Mouse (Mus musculus): Measurements from ENCODE around the gene Rundc1. TPM values are rescaled to one million over a fixed set of nuclear protein-coding genes. Genes with fewer than 3 reads are reported as not detected.
"Not testable (repeated sequence)": the region's sequence is repeated elsewhere in the genome, so short reads cannot be mapped to it uniquely, and the experiment has no call there.

The Rundc1 gene
- polyA plus RNA-seq, 1 experiment, result 14.2 TPM

- H3K27ac ChIP-seq (ENCODE audit: insufficient read depth, low read length), result no peak overlapping the region
- DNase-seq (ENCODE audit: low read depth in 1 of 2, low spot score in 2 of 2), result no peak
- H3K4me3 ChIP-seq (ENCODE audit: extremely low read depth, insufficient read depth, insufficient read length), result no peak overlapping the region
- no peaks in the 10 kb centered on the region for H3K36me3 ChIP-seq (ENCODE audit: control insufficient read depth, insufficient read depth, low read length)
- peaks cover 6% of the 10 kb centered on the region for H3K4me1 ChIP-seq (ENCODE audit: control insufficient read depth, insufficient read depth, insufficient read length)
- WGBS, result 85% methylated on average over 7 of the region's 7 CpGs
- TF ChIP-seq CTCF (IDR thresholded peaks at IDR 0.05; ENCODE audit: extremely low read depth, insufficient read depth, insufficient read length, insufficient replicate concordance), result no peak
- no peak for TF ChIP-seq POLR2A (IDR thresholded peaks at IDR 0.05; ENCODE audit: low read depth, low read length)
- peaks cover 5% of the 10 kb centered on the region for H3K27me3 ChIP-seq (ENCODE audit: control insufficient read depth, insufficient read depth, low read length)
These were observed 45.3 kb downstream of the Rundc1 start for GRCm38 (mm10) chr11:101470206-101470605.

- no peak overlapping the region for H3K4me3 ChIP-seq (ENCODE audit: extremely low read depth, insufficient read depth, insufficient read length)
- 72% methylated on average over 3 of the region's 3 CpGs for WGBS
These were observed 47.0 kb downstream of the Rundc1 start for GRCm38 (mm10) chr11:101471926-101472325.

GRCm38 (mm10) chr11:101472336-101472735 lies 47.5 kb downstream of the Rundc1 start:
- 83% methylated on average over 7 of the region's 7 CpGs for WGBS
- no peak for DNase-seq (ENCODE audit: low read depth in 1 of 2, low spot score in 2 of 2)
- no peaks in the 10 kb centered on the region for H3K36me3 ChIP-seq (ENCODE audit: control insufficient read depth, insufficient read depth, low read length)
- no peak overlapping the region for H3K4me3 ChIP-seq (ENCODE audit: extremely low read depth, insufficient read depth, insufficient read length)
- peaks cover 5% of the 10 kb centered on the region for H3K27me3 ChIP-seq (ENCODE audit: control insufficient read depth, insufficient read depth, low read length)
- H3K4me1 ChIP-seq (ENCODE audit: control insufficient read depth, insufficient read depth, insufficient read length), result peaks cover 4% of the 10 kb centered on the region; the same call in 1 of the 2 replicates
- H3K27ac ChIP-seq (ENCODE audit: insufficient read depth, low read length), result no peak overlapping the region
- TF ChIP-seq CTCF (IDR thresholded peaks at IDR 0.05; ENCODE audit: extremely low read depth, insufficient read depth, insufficient read length, insufficient replicate concordance), result no peak
- no peak for TF ChIP-seq POLR2A (IDR thresholded peaks at IDR 0.05; ENCODE audit: low read depth, low read length)

More at GRCm38 (mm10) chr11:101471926-101472325, 47.0 kb downstream of the Rundc1 start:
- H3K4me1 ChIP-seq (ENCODE audit: control insufficient read depth, insufficient read depth, insufficient read length), result peaks cover 6% of the 10 kb centered on the region; the same call in 1 of the 2 replicates
- TF ChIP-seq CTCF (IDR thresholded peaks at IDR 0.05; ENCODE audit: extremely low read depth, insufficient read depth, insufficient read length, insufficient replicate concordance), result no peak
- no peak for TF ChIP-seq POLR2A (IDR thresholded peaks at IDR 0.05; ENCODE audit: low read depth, low read length)
- DNase-seq (ENCODE audit: low read depth in 1 of 2, low spot score in 2 of 2), result no peak
- H3K27me3 ChIP-seq (ENCODE audit: control insufficient read depth, insufficient read depth, low read length), result peaks cover 5% of the 10 kb centered on the region
- H3K36me3 ChIP-seq (ENCODE audit: control insufficient read depth, insufficient read depth, low read length), result no peaks in the 10 kb centered on the region
- no peak overlapping the region for H3K27ac ChIP-seq (ENCODE audit: insufficient read depth, low read length)

GRCm38 (mm10) chr11:101473686-101474085 lies 48.8 kb downstream of the Rundc1 start:
- not testable (repeated sequence) for DNase-seq (ENCODE audit: low read depth in 1 of 2, low spot score in 2 of 2); H3K4me3 ChIP-seq (ENCODE audit: extremely low read depth, insufficient read depth, insufficient read length); H3K36me3 ChIP-seq (ENCODE audit: control insufficient read depth, insufficient read depth, low read length); H3K27me3 ChIP-seq (ENCODE audit: control insufficient read depth, insufficient read depth, low read length); H3K27ac ChIP-seq (ENCODE audit: insufficient read depth, low read length); H3K4me1 ChIP-seq (ENCODE audit: control insufficient read depth, insufficient read depth, insufficient read length)
- WGBS, result 89% methylated on average over 1 of the region's 1 CpGs

GRCm38 (mm10) chr11:101474298-101474697 lies 49.4 kb downstream of the Rundc1 start:
- Histone ChIP-seq H3K4me3 (ENCODE audit: extremely low read depth, insufficient read depth, insufficient read length) (no peak overlapping the region), H3K27ac (ENCODE audit: insufficient read depth, low read length) (no peak overlapping the region), H3K36me3 (ENCODE audit: control insufficient read depth, insufficient read depth, low read length) (no peaks in the 10 kb centered on the region), H3K4me1 (ENCODE audit: control insufficient read depth, insufficient read depth, insufficient read length) (no peaks in the 10 kb centered on the region), H3K27me3 (ENCODE audit: control insufficient read depth, insufficient read depth, low read length) (no peaks in the 10 kb centered on the region)
- TF ChIP-seq POLR2A (IDR thresholded peaks at IDR 0.05; ENCODE audit: low read depth, low read length), result no peak
- no peak for TF ChIP-seq CTCF (IDR thresholded peaks at IDR 0.05; ENCODE audit: extremely low read depth, insufficient read depth, insufficient read length, insufficient replicate concordance)
- 78% methylated on average over 5 of the region's 5 CpGs for WGBS
- DNase-seq (ENCODE audit: low read depth in 1 of 2, low spot score in 2 of 2), result no peak

GRCm38 (mm10) chr11:101476361-101476760 lies 51.5 kb downstream of the Rundc1 start:
- not testable (repeated sequence) for DNase-seq (ENCODE audit: low read depth in 1 of 2, low spot score in 2 of 2); H3K4me3 ChIP-seq (ENCODE audit: extremely low read depth, insufficient read depth, insufficient read length); H3K27me3 ChIP-seq (ENCODE audit: control insufficient read depth, insufficient read depth, low read length); H3K27ac ChIP-seq (ENCODE audit: insufficient read depth, low read length); H3K36me3 ChIP-seq (ENCODE audit: control insufficient read depth, insufficient read depth, low read length); H3K4me1 ChIP-seq (ENCODE audit: control insufficient read depth, insufficient read depth, insufficient read length)
- WGBS, result 88% methylated on average over 4 of the region's 4 CpGs

GRCm38 (mm10) chr11:101477194-101477551 lies 52.3 kb downstream of the Rundc1 start:
- Histone ChIP-seq H3K4me3 (ENCODE audit: extremely low read depth, insufficient read depth, insufficient read length) (no peak overlapping the region), H3K27me3 (ENCODE audit: control insufficient read depth, insufficient read depth, low read length) (no peaks in the 10 kb centered on the region), H3K36me3 (ENCODE audit: control insufficient read depth, insufficient read depth, low read length) (no peaks in the 10 kb centered on the region), H3K27ac (ENCODE audit: insufficient read depth, low read length) (no peak overlapping the region), H3K4me1 (ENCODE audit: control insufficient read depth, insufficient read depth, insufficient read length) (no peaks in the 10 kb centered on the region)
- no peak for DNase-seq (ENCODE audit: low read depth in 1 of 2, low spot score in 2 of 2)
- TF ChIP-seq CTCF (IDR thresholded peaks at IDR 0.05; ENCODE audit: extremely low read depth, insufficient read depth, insufficient read length, insufficient replicate concordance) (no peak), POLR2A (IDR thresholded peaks at IDR 0.05; ENCODE audit: low read depth, low read length) (no peak)
- 61% methylated on average over 4 of the region's 4 CpGs for WGBS

Data from spleen, adult 2 months (tissue).